Comparison of ENCODE assay signal across 12 mouse cellular contexts in genomic region chr10:94305526-94305925, GRCm38 (mm10). TPM values are rescaled to one million over a fixed set of nuclear protein-coding genes. Genes with fewer than 3 reads are reported as not detected.
DNase-seq lines count a peak whose midpoint lies in the region; ATAC-seq and TF ChIP-seq lines count a peak whose summit lies in the region.
"Had no signal": no experiment of that assay in that cellular context is flagged by ENCODE, and none has a peak within 500 bp of the region (broad histone marks: within the 10 kb centered on the region; RNA-seq: fewer than 3 reads in every experiment).

No protein-coding gene starts in this region.

- ATAC-seq in liver, embryonic 11.5 days (replicated peaks; ENCODE audit: low FRiP score), result no peak
- ATAC-seq in liver, postnatal 0 days, result no peak
- ATAC-seq in liver, embryonic 13.5 days (ENCODE audit: low read depth), result no peak
- ATAC-seq: forebrain, embryonic 14.5 days had no signal

- H3K4me1 ChIP-seq in liver, embryonic 11.5 days (replicated peaks; ENCODE audit: control insufficient read depth, insufficient read depth, low read length), result no peaks in the 10 kb centered on the region
- no peaks in the 10 kb centered on the region for H3K4me1 ChIP-seq in liver, postnatal 0 days (ENCODE audit: insufficient read depth)
- no peaks in the 10 kb centered on the region for H3K4me1 ChIP-seq in liver, embryonic 13.5 days (replicated peaks)

- no peak for TF ChIP-seq CTCF in liver, postnatal 0 days (IDR thresholded peaks at IDR 0.05; ENCODE audit: low read depth)

- no peaks in the 10 kb centered on the region for H3K36me3 ChIP-seq in liver, embryonic 11.5 days (ENCODE audit: control insufficient read depth, insufficient read depth, low read length)
- no peaks in the 10 kb centered on the region for H3K36me3 ChIP-seq in liver, postnatal 0 days (replicated peaks; ENCODE audit: insufficient read depth, low read length)
- no peaks in the 10 kb centered on the region for H3K36me3 ChIP-seq in liver, embryonic 13.5 days

- peak; percentile 71 for DNase-seq in adrenal gland, postnatal 10 days
- DNase-seq in adrenal gland, adult 8-10 months, result no peak
- peak; percentile 37 for DNase-seq in liver, embryonic 11.5 days (ENCODE audit: low spot score)
- DNase-seq in liver, postnatal 0 days, result no peak
- peak; percentile 26 for DNase-seq in adipocyte (ENCODE audit: low spot score)
- DNase-seq in liver, embryonic 13.5 days, result peak; percentile 4
- no peak for DNase-seq in layer of hippocampus, adult 18-20 months (ENCODE audit: low spot score in 2 of 2)
- no peak for DNase-seq in right cerebral cortex, postnatal 4 days
- DNase-seq: cerebellum, adult 9-10 months had no signal

- no peak overlapping the region for H3K9ac ChIP-seq in liver, embryonic 11.5 days (ENCODE audit: low read depth, low read length)
- H3K9ac ChIP-seq in liver, postnatal 0 days (replicated peaks), result no peak overlapping the region
- no peak overlapping the region for H3K9ac ChIP-seq in liver, embryonic 13.5 days

- H3K27me3 ChIP-seq in liver, embryonic 11.5 days (replicated peaks; ENCODE audit: control insufficient read depth, insufficient read depth, low read length), result peaks cover 4% of the 10 kb centered on the region
- peaks cover 6% of the 10 kb centered on the region; the same call in 1 of the 2 replicates for H3K27me3 ChIP-seq in liver, postnatal 0 days (ENCODE audit: insufficient read depth, low read length)
- H3K27me3 ChIP-seq in liver, embryonic 13.5 days, result peaks cover 7% of the 10 kb centered on the region

- H3K4me3 ChIP-seq in liver, embryonic 11.5 days (ENCODE audit: low read depth, low read length), result no peak overlapping the region
- H3K4me3 ChIP-seq in liver, postnatal 0 days (ENCODE audit: low read depth, low read length), result no peak overlapping the region
- no peak overlapping the region for H3K4me3 ChIP-seq in liver, embryonic 13.5 days (replicated peaks)

- no peaks in the 10 kb centered on the region for H3K9me3 ChIP-seq in liver, embryonic 11.5 days (ENCODE audit: control insufficient read depth, low read length)
- no peaks in the 10 kb centered on the region for H3K9me3 ChIP-seq in liver, postnatal 0 days (ENCODE audit: low read length)
- H3K9me3 ChIP-seq in liver, embryonic 13.5 days (replicated peaks), result no peaks in the 10 kb centered on the region

- WGBS in liver, embryonic 11.5 days, result 57% methylated on average over 5 of the region's 5 CpGs
- 53% methylated on average over 5 of the region's 5 CpGs for WGBS in liver, postnatal 0 days (ENCODE audit: insufficient replicate concordance)
- 50% methylated on average over 5 of the region's 5 CpGs for WGBS in liver, embryonic 13.5 days (ENCODE audit: insufficient replicate concordance)

- H3K4me2 ChIP-seq in liver, embryonic 11.5 days, result no peak overlapping the region
- no peak overlapping the region for H3K4me2 ChIP-seq in liver, postnatal 0 days (ENCODE audit: low read depth, low read length)
- no peak overlapping the region for H3K4me2 ChIP-seq in liver, embryonic 13.5 days

- no peak for TF ChIP-seq EP300 in liver, postnatal 0 days (IDR thresholded peaks at IDR 0.05; ENCODE audit: low read depth)

- no peak overlapping the region for H3K27ac ChIP-seq in liver, embryonic 11.5 days (ENCODE audit: low read depth, low read length)
- H3K27ac ChIP-seq in liver, postnatal 0 days (ENCODE audit: low read depth), result no peak overlapping the region
- no peak overlapping the region for H3K27ac ChIP-seq in liver, embryonic 13.5 days

RNA-seq across cellular contexts. Expression of gene Tmcc3, which starts 6.2 kb away (rescaled TPM):
- 10 to 100 TPM; 33.7 to 34.4 TPM for total RNA-seq in adrenal gland, postnatal 10 days (2021)
- total RNA-seq in adrenal gland, adult 8-10 months (2022), result 10 to 100 TPM; 12.4 to 22.2 (median 15.1) TPM
- 5.1 and 5.6 TPM in 2 replicates for polyA plus RNA-seq in liver, embryonic 11.5 days (2014; fragmentation: Nextera tagmentation; extraction: Ambion mirVana)
- 6.3 and 6.6 TPM in 2 replicates for polyA plus RNA-seq in liver, postnatal 0 days (2015; fragmentation: Nextera tagmentation; extraction: Ambion mirVana)
- 2.6 and 3.4 TPM in 2 replicates for polyA plus RNA-seq in liver, embryonic 13.5 days (2015; fragmentation: Nextera tagmentation; extraction: Ambion mirVana)
- total RNA-seq in layer of hippocampus, adult 18-20 months (2021), result 10 to 100 TPM; 52.9 to 56.6 TPM

RNA-seq across cellular contexts. Expression of gene Gm4792, which starts 7.0 kb away (rescaled TPM):
- not detected for total RNA-seq in adrenal gland, postnatal 10 days (2021)
- total RNA-seq in adrenal gland, adult 8-10 months (2022), result not detected
- not detected in 2 replicates for polyA plus RNA-seq in liver, embryonic 11.5 days (2014; fragmentation: Nextera tagmentation; extraction: Ambion mirVana)
- not detected in 2 replicates for polyA plus RNA-seq in liver, postnatal 0 days (2015; fragmentation: Nextera tagmentation; extraction: Ambion mirVana)
- not detected in 2 replicates for polyA plus RNA-seq in liver, embryonic 13.5 days (2015; fragmentation: Nextera tagmentation; extraction: Ambion mirVana)
- total RNA-seq in layer of hippocampus, adult 18-20 months (2021), result not detected
- total RNA-seq: layer of hippocampus, postnatal 25 days had no signal
- polyA plus RNA-seq: stomach, embryonic 14.5 days had no signal

Comparison
In these comparisons a context has a peak if more than half of its experiments do, and no peak if none do; other contexts are left out.
1. DNase-seq: peak in adrenal gland, postnatal 10 days (single experiment), liver, embryonic 11.5 days (single experiment), adipocyte (single experiment) and liver, embryonic 13.5 days (single experiment); none in adrenal gland, adult 8-10 months (single experiment), liver, postnatal 0 days (single experiment), layer of hippocampus, adult 18-20 months (0 of 2) and right cerebral cortex, postnatal 4 days (single experiment).